Mouse (Mus musculus): ENCODE measurements around the gene Igf1r.
"Not testable (repeated sequence)": the region's sequence is repeated elsewhere in the genome, so short reads cannot be mapped to it uniquely, and the experiment has no call there.

Gene Igf1r

GRCm38 (mm10) chr7:68264531-68264930 is 311.9 kb downstream of the Igf1r start:
- no peak for DNase-seq (ENCODE audit: low read depth, low spot score)

- DNase-seq (ENCODE audit: low read depth, low spot score): no peak
Measured at GRCm38 (mm10) chr7:68265391-68265790, 312.8 kb downstream of the Igf1r start.

GRCm38 (mm10) chr7:68266691-68267090 is 314.1 kb downstream of the Igf1r start:
- no peak for DNase-seq (ENCODE audit: low read depth, low spot score)

- no peak for DNase-seq (ENCODE audit: low read depth, low spot score)
Measured at GRCm38 (mm10) chr7:68270551-68270950, 317.9 kb downstream of the Igf1r start.

- no peak for DNase-seq (ENCODE audit: low read depth, low spot score)
Measured at GRCm38 (mm10) chr7:68271816-68272215, 319.2 kb downstream of the Igf1r start.

GRCm38 (mm10) chr7:68272607-68273006 is 320.0 kb downstream of the Igf1r start:
- DNase-seq (ENCODE audit: low read depth, low spot score): no peak

- DNase-seq (ENCODE audit: low read depth, low spot score): no peak
Measured at GRCm38 (mm10) chr7:68273515-68273914, 320.9 kb downstream of the Igf1r start, which contains the start of gene Fam169b. TSS of gene Fam169b (plus strand) at chr7:68273839.

- DNase-seq (ENCODE audit: low read depth, low spot score): no peak
Measured at GRCm38 (mm10) chr7:68274218-68274617, 321.6 kb downstream of the Igf1r start.

GRCm38 (mm10) chr7:68274951-68275350 is 322.3 kb downstream of the Igf1r start:
- DNase-seq (ENCODE audit: low read depth, low spot score): no peak

- not testable (repeated sequence) for DNase-seq (ENCODE audit: low read depth, low spot score)
Measured at GRCm38 (mm10) chr7:68275445-68275837, 322.8 kb downstream of the Igf1r start.

GRCm38 (mm10) chr7:68275838-68276731 is 323.5 kb downstream of the Igf1r start:
- DNase-seq (ENCODE audit: low read depth, low spot score): no peak

GRCm38 (mm10) chr7:68277054-68277896 is 324.6 kb downstream of the Igf1r start:
- DNase-seq (ENCODE audit: low read depth, low spot score): no peak

GRCm38 (mm10) chr7:68277897-68278270 is 325.3 kb downstream of the Igf1r start:
- DNase-seq (ENCODE audit: low read depth, low spot score): no peak

- no peak for DNase-seq (ENCODE audit: low read depth, low spot score)
Measured at GRCm38 (mm10) chr7:68278385-68278784, 325.8 kb downstream of the Igf1r start.

GRCm38 (mm10) chr7:68278908-68279307 is 326.3 kb downstream of the Igf1r start:
- no peak for DNase-seq (ENCODE audit: low read depth, low spot score)

- DNase-seq (ENCODE audit: low read depth, low spot score): no peak
Measured at GRCm38 (mm10) chr7:68279481-68279880, 326.9 kb downstream of the Igf1r start.

- no peak for DNase-seq (ENCODE audit: low read depth, low spot score)
Measured at GRCm38 (mm10) chr7:68280352-68280869, 327.8 kb downstream of the Igf1r start.

- no peak for DNase-seq (ENCODE audit: low read depth, low spot score)
Measured at GRCm38 (mm10) chr7:68281341-68281740, 328.7 kb downstream of the Igf1r start.

GRCm38 (mm10) chr7:68282304-68283132 is 329.9 kb downstream of the Igf1r start:
- DNase-seq (ENCODE audit: low read depth, low spot score): no peak

GRCm38 (mm10) chr7:68283133-68283520 is 330.5 kb downstream of the Igf1r start:
- not testable (repeated sequence) for DNase-seq (ENCODE audit: low read depth, low spot score)
